Mouse (Mus musculus): Measurements from ENCODE around the gene Xrcc2. TPM values are rescaled to one million over a fixed set of nuclear protein-coding genes. Genes with fewer than 3 reads are reported as not detected.
"Not testable (repeated sequence)": the region's sequence is repeated elsewhere in the genome, so short reads cannot be mapped to it uniquely, and the experiment has no call there.

Xrcc2 gene
- 8.4 and 10.6 TPM in 2 replicates for polyA plus RNA-seq (2014; fragmentation: Nextera tagmentation; extraction: Ambion mirVana)

GRCm38 (mm10) chr5:25705567-25706349, at the start of gene Xrcc2:
Gene Xrcc2 (minus strand): TSS chr5:25705825.
- peaks cover 7% of the 10 kb centered on the region for H3K4me1 ChIP-seq (ENCODE audit: control insufficient read depth, insufficient read depth, low read length)
- H3K4me2 ChIP-seq (replicated peaks; ENCODE audit: low read depth, low read length), result peak within 1 kb of the TSS; percentile 67
- peak; percentile 97 for ATAC-seq (ENCODE audit: low FRiP score, low TSS enrichment)
- H3K27me3 ChIP-seq (ENCODE audit: control insufficient read depth, insufficient read depth, low read length), result no peaks in the 10 kb centered on the region
- no peaks in the 10 kb centered on the region for H3K9me3 ChIP-seq (ENCODE audit: control insufficient read depth, low read length)
- WGBS, result 9% methylated on average over 50 of the region's 51 CpGs
- H3K4me3 ChIP-seq (ENCODE audit: low read length), result peak within 1 kb of the TSS; percentile 81
- peak within 1 kb of the TSS; percentile 88 for H3K9ac ChIP-seq (ENCODE audit: low read depth, low read length)
- H3K36me3 ChIP-seq (ENCODE audit: control insufficient read depth, insufficient read depth, low read length), result peaks cover 5% of the 10 kb centered on the region; the same call in 1 of the 2 replicates
- peak within 1 kb of the TSS; percentile 73; the same call in 1 of the 2 replicates for H3K27ac ChIP-seq (ENCODE audit: low read depth, low read length)

GRCm38 (mm10) chr5:25754236-25754766, 48.7 kb upstream of the Xrcc2 start:
- H3K9me3 ChIP-seq (ENCODE audit: control insufficient read depth, low read length), result no peaks in the 10 kb centered on the region
- H3K27ac ChIP-seq (ENCODE audit: low read depth, low read length), result no peak overlapping the region
- H3K9ac ChIP-seq (ENCODE audit: low read depth, low read length), result no peak overlapping the region
- no peaks in the 10 kb centered on the region for H3K27me3 ChIP-seq (ENCODE audit: control insufficient read depth, insufficient read depth, low read length)
- H3K4me2 ChIP-seq (replicated peaks; ENCODE audit: low read depth, low read length), result no peak overlapping the region
- H3K36me3 ChIP-seq (ENCODE audit: control insufficient read depth, insufficient read depth, low read length), result no peaks in the 10 kb centered on the region
- 0 out of 2 replicates have a peak, but pooled peaks cover 3% of the 10 kb centered on the region for H3K4me1 ChIP-seq (ENCODE audit: control insufficient read depth, insufficient read depth, low read length)
- no peak overlapping the region for H3K4me3 ChIP-seq (ENCODE audit: low read length)
- peak; percentile 64; the same call in 1 of the 2 replicates for ATAC-seq (ENCODE audit: low FRiP score, low TSS enrichment)
- 16% methylated on average over 2 of the region's 2 CpGs for WGBS

GRCm38 (mm10) chr5:25753556-25754235, 48.1 kb upstream of the Xrcc2 start:
- no peaks in the 10 kb centered on the region for H3K27me3 ChIP-seq (ENCODE audit: control insufficient read depth, insufficient read depth, low read length)
- no peaks in the 10 kb centered on the region for H3K9me3 ChIP-seq (ENCODE audit: control insufficient read depth, low read length)
- no peaks in the 10 kb centered on the region for H3K36me3 ChIP-seq (ENCODE audit: control insufficient read depth, insufficient read depth, low read length)
- H3K4me2 ChIP-seq (replicated peaks; ENCODE audit: low read depth, low read length), result no peak overlapping the region
- no peak overlapping the region for H3K9ac ChIP-seq (ENCODE audit: low read depth, low read length)
- no peak for ATAC-seq (ENCODE audit: low FRiP score, low TSS enrichment)
- 0 out of 2 replicates have a peak, but pooled peaks cover 3% of the 10 kb centered on the region for H3K4me1 ChIP-seq (ENCODE audit: control insufficient read depth, insufficient read depth, low read length)
- H3K27ac ChIP-seq (ENCODE audit: low read depth, low read length), result no peak overlapping the region
- 51% methylated on average over 8 of the region's 8 CpGs for WGBS
- H3K4me3 ChIP-seq (ENCODE audit: low read length), result no peak overlapping the region

- Histone ChIP-seq H3K4me2 (replicated peaks; ENCODE audit: low read depth, low read length) (no peak overlapping the region), H3K27me3 (ENCODE audit: control insufficient read depth, insufficient read depth, low read length) (no peaks in the 10 kb centered on the region), H3K9ac (ENCODE audit: low read depth, low read length) (no peak overlapping the region), H3K36me3 (ENCODE audit: control insufficient read depth, insufficient read depth, low read length) (no peaks in the 10 kb centered on the region), H3K9me3 (ENCODE audit: control insufficient read depth, low read length) (no peaks in the 10 kb centered on the region), H3K4me3 (ENCODE audit: low read length) (no peak overlapping the region), H3K27ac (ENCODE audit: low read depth, low read length) (no peak overlapping the region), H3K4me1 (ENCODE audit: control insufficient read depth, insufficient read depth, low read length) (0 out of 2 replicates have a peak, but pooled peaks cover 3% of the 10 kb centered on the region)
- WGBS, result 92% methylated on average over 5 of the region's 5 CpGs
- ATAC-seq (ENCODE audit: low FRiP score, low TSS enrichment), result no peak
These were observed 47.2 kb upstream of the Xrcc2 start for GRCm38 (mm10) chr5:25752862-25753261.

GRCm38 (mm10) chr5:25751552-25751951, 45.9 kb upstream of the Xrcc2 start:
- no peak overlapping the region for H3K4me3 ChIP-seq (ENCODE audit: low read length)
- no peak overlapping the region for H3K9ac ChIP-seq (ENCODE audit: low read depth, low read length)
- H3K9me3 ChIP-seq (ENCODE audit: control insufficient read depth, low read length), result no peaks in the 10 kb centered on the region
- H3K4me2 ChIP-seq (replicated peaks; ENCODE audit: low read depth, low read length), result no peak overlapping the region
- H3K4me1 ChIP-seq (ENCODE audit: control insufficient read depth, insufficient read depth, low read length), result 0 out of 2 replicates have a peak, but pooled peaks cover 3% of the 10 kb centered on the region
- no peak overlapping the region for H3K27ac ChIP-seq (ENCODE audit: low read depth, low read length)
- H3K36me3 ChIP-seq (ENCODE audit: control insufficient read depth, insufficient read depth, low read length), result no peaks in the 10 kb centered on the region
- no peaks in the 10 kb centered on the region for H3K27me3 ChIP-seq (ENCODE audit: control insufficient read depth, insufficient read depth, low read length)
- ATAC-seq (ENCODE audit: low FRiP score, low TSS enrichment), result no peak

- no peak overlapping the region for H3K4me2 ChIP-seq (replicated peaks; ENCODE audit: low read depth, low read length)
- 83% methylated on average over 3 of the region's 3 CpGs for WGBS
- no peaks in the 10 kb centered on the region for H3K4me1 ChIP-seq (ENCODE audit: control insufficient read depth, insufficient read depth, low read length)
- H3K27ac ChIP-seq (ENCODE audit: low read depth, low read length), result no peak overlapping the region
- H3K9ac ChIP-seq (ENCODE audit: low read depth, low read length), result no peak overlapping the region
- H3K36me3 ChIP-seq (ENCODE audit: control insufficient read depth, insufficient read depth, low read length), result no peaks in the 10 kb centered on the region
- H3K27me3 ChIP-seq (ENCODE audit: control insufficient read depth, insufficient read depth, low read length), result no peaks in the 10 kb centered on the region
- no peaks in the 10 kb centered on the region for H3K9me3 ChIP-seq (ENCODE audit: control insufficient read depth, low read length)
- H3K4me3 ChIP-seq (ENCODE audit: low read length), result no peak overlapping the region
- ATAC-seq (ENCODE audit: low FRiP score, low TSS enrichment), result no peak
These were observed 43.0 kb upstream of the Xrcc2 start for GRCm38 (mm10) chr5:25748613-25749012.

GRCm38 (mm10) chr5:25747904-25748303, 42.3 kb upstream of the Xrcc2 start:
- no peak overlapping the region for H3K9ac ChIP-seq (ENCODE audit: low read depth, low read length)
- no peak overlapping the region for H3K4me2 ChIP-seq (replicated peaks; ENCODE audit: low read depth, low read length)
- H3K4me3 ChIP-seq (ENCODE audit: low read length), result no peak overlapping the region
- no peaks in the 10 kb centered on the region for H3K4me1 ChIP-seq (ENCODE audit: control insufficient read depth, insufficient read depth, low read length)
- ATAC-seq (ENCODE audit: low FRiP score, low TSS enrichment), result no peak
- H3K27me3 ChIP-seq (ENCODE audit: control insufficient read depth, insufficient read depth, low read length), result no peaks in the 10 kb centered on the region
- no peaks in the 10 kb centered on the region for H3K9me3 ChIP-seq (ENCODE audit: control insufficient read depth, low read length)
- no peaks in the 10 kb centered on the region for H3K36me3 ChIP-seq (ENCODE audit: control insufficient read depth, insufficient read depth, low read length)
- H3K27ac ChIP-seq (ENCODE audit: low read depth, low read length), result no peak overlapping the region

GRCm38 (mm10) chr5:25738902-25739301, 33.3 kb upstream of the Xrcc2 start:
- H3K9ac ChIP-seq (ENCODE audit: low read depth, low read length); H3K4me2 ChIP-seq (replicated peaks; ENCODE audit: low read depth, low read length); ATAC-seq (ENCODE audit: low FRiP score, low TSS enrichment); H3K36me3 ChIP-seq (ENCODE audit: control insufficient read depth, insufficient read depth, low read length); H3K4me3 ChIP-seq (ENCODE audit: low read length); H3K27ac ChIP-seq (ENCODE audit: low read depth, low read length); H3K9me3 ChIP-seq (ENCODE audit: control insufficient read depth, low read length); H3K27me3 ChIP-seq (ENCODE audit: control insufficient read depth, insufficient read depth, low read length); H3K4me1 ChIP-seq (ENCODE audit: control insufficient read depth, insufficient read depth, low read length): not testable (repeated sequence)
- WGBS, result 96% methylated on average over 1 of the region's 1 CpGs

- Histone ChIP-seq H3K27ac (ENCODE audit: low read depth, low read length) (no peak overlapping the region), H3K4me1 (ENCODE audit: control insufficient read depth, insufficient read depth, low read length) (no peaks in the 10 kb centered on the region), H3K9ac (ENCODE audit: low read depth, low read length) (no peak overlapping the region), H3K27me3 (ENCODE audit: control insufficient read depth, insufficient read depth, low read length) (no peaks in the 10 kb centered on the region), H3K4me2 (replicated peaks; ENCODE audit: low read depth, low read length) (no peak overlapping the region), H3K9me3 (ENCODE audit: control insufficient read depth, low read length) (no peaks in the 10 kb centered on the region), H3K4me3 (ENCODE audit: low read length) (no peak overlapping the region), H3K36me3 (ENCODE audit: control insufficient read depth, insufficient read depth, low read length) (no peaks in the 10 kb centered on the region)
- WGBS, result 54% methylated on average over 3 of the region's 3 CpGs
- ATAC-seq (ENCODE audit: low FRiP score, low TSS enrichment), result no peak
These were observed 32.8 kb upstream of the Xrcc2 start for GRCm38 (mm10) chr5:25738448-25738847.
